Mouse (Mus musculus) kidney, postnatal 0 days (tissue): ENCODE data around the gene Rassf8. TPM values are rescaled to one million over a fixed set of nuclear protein-coding genes. Genes with fewer than 3 reads are reported as not detected.

Source experiments
- ATAC-seq: fragments of 200-750 bp; cut with Nextera tagmentation; replicated peaks from 2 replicates; pipeline ENCODE4 v1.8.0; 2017; ENCODE audit warnings: low read depth, moderate number of reproducible peaks, moderate TSS enrichment, moderate library complexity; ENCODE audit not compliant: low FRiP score
- DNase-seq: peaks from one replicate; pipeline ENCODE4 v3.0.0-alpha.2; 2016; ENCODE audit warnings: low spot score
- H3K27ac ChIP-seq: fragments of 300-500 bp; sonication (generic); 2 replicates; pipeline ENCODE4 v1.5.1; 2014; ENCODE audit warnings: mild to moderate bottlenecking
- H3K27me3 ChIP-seq: fragments of 300-500 bp; sonication (generic); 2 replicates; pipeline ENCODE4 v1.6.1; 2014; ENCODE audit warnings: low read length, mixed read lengths; ENCODE audit not compliant: insufficient read depth
- H3K36me3 ChIP-seq: fragments of 300-500 bp; sonication (generic); 2 replicates; pipeline ENCODE4 v1.6.1; 2014; ENCODE audit warnings: low read length, mixed read lengths; ENCODE audit not compliant: insufficient read depth
- H3K4me1 ChIP-seq: fragments of 300-500 bp; sonication (generic); replicated peaks from 2 replicates; pipeline ENCODE4 v1.6.1; 2014; ENCODE audit warnings: antibody characterized with exemption, low read length, mixed read lengths; ENCODE audit not compliant: insufficient read depth
- H3K4me2 ChIP-seq: fragments of 300-500 bp; sonication (generic); 2 replicates; pipeline ENCODE4 v1.6.1; 2014; ENCODE audit warnings: mild to moderate bottlenecking, low read length, moderate library complexity, mixed read lengths
- H3K4me3 ChIP-seq: fragments of 300-500 bp; sonication (generic); replicated peaks from 2 replicates; pipeline ENCODE4 v1.5.1; 2014; ENCODE audit warnings: low read depth, low read length
- H3K9ac ChIP-seq: fragments of 300-500 bp; sonication (generic); 2 replicates; pipeline ENCODE4 v1.6.1; 2014; ENCODE audit warnings: low read depth, low read length
- H3K9me3 ChIP-seq: fragments of 300-500 bp; sonication (generic); replicated peaks from 2 replicates; pipeline ENCODE4 v1.6.1; 2016; ENCODE audit warnings: low read length, inconsistent platforms, mixed read lengths
- CTCF ChIP-seq: IDR thresholded peaks from 2 replicates; pipeline ENCODE4 v1.5.1; 2016; ENCODE audit warnings: antibody characterized with exemption, low read depth, mild to moderate bottlenecking, moderate library complexity
- WGBS: fragments of 180-500 bp; shearing (Covaris S2); extraction: QIAGEN DNeasy Blood & Tissue Kit; methylation state at CpG from one replicate; pipeline ENCODE4 v1.1.7; 2014; 5-methylcytosine and 5-hydroxymethylcytosine counted together
- polyA plus RNA-seq: library from polyadenylated mRNA; unstranded; fragments of >200 nt; fragmentation: Nextera tagmentation; extraction: Ambion mirVana; gene quantifications from 2 replicates; pipeline ENCODE4 v1.2.1, GENCODE M21; 2015

The Rassf8 gene
- polyA plus RNA-seq, 1 experiment from 2014 or later, result 10.3 TPM

DNA sequence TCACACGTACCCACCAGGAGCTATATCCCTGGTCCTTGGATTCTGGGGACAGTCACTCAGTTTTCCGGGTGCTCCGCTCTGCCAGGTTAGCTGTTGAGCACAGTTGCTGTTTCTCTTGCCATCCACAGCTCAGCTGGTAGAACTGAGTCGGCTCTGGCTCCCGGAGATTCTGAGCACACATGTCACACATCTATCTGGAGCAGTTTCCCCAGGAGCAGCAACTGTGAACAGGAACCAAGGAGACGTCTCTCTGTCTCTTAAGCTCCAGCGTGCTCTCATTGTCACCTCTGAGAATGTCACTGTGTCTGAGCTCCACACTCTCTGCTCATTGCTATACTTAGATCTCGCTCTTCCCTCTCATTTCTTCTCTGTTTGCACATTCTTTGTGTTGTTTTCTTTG lies 86.4 kb downstream of the Rassf8 start:
- no peak overlapping the region for H3K4me2 ChIP-seq
- no peak for TF ChIP-seq CTCF
- ATAC-seq (no peak), DNase-seq (no peak)
- no peak overlapping the region for H3K4me3 ChIP-seq
- WGBS, result 74% methylated on average over 8 of the region's 8 CpGs
- H3K27ac ChIP-seq, result no peak overlapping the region
- H3K36me3 ChIP-seq, result no peaks in the 10 kb centered on the region
- no peaks in the 10 kb centered on the region for H3K4me1 ChIP-seq
- H3K9ac ChIP-seq, result no peak overlapping the region
- H3K27me3 ChIP-seq, result no peaks in the 10 kb centered on the region
- no peaks in the 10 kb centered on the region for H3K9me3 ChIP-seq

DNA sequence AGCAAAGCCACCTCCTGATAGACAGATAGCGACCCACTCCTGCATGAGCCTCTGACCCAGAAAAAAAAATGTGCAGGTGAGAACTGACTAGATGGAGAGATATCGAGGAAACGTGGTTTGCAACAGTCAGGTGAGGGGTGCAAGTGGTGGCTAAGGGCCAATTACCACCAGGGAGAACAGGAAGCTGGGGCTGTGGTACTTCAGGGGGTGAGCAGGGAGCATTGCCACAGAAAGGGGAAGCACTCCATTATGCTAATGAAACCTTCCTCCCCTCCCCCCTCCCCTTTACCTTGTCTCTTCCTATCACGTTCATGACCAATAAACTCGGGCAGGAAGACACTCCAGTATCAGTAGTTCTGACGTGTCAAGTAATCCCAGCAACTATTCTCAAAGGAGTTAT lies 88.8 kb downstream of the Rassf8 start:
- ATAC-seq, result no peak
- WGBS, result 53% methylated on average over 6 of the region's 6 CpGs

GRCm38 (mm10) chr6:145845611-145846010 lies 99.1 kb downstream of the Rassf8 start:
- H3K9ac ChIP-seq, result no peak overlapping the region
- no peak overlapping the region for H3K27ac ChIP-seq
- no peak for TF ChIP-seq CTCF
- H3K9me3 ChIP-seq, result no peaks in the 10 kb centered on the region
- H3K4me3 ChIP-seq, result no peak overlapping the region
- no peak for DNase-seq
- H3K4me1 ChIP-seq, result no peaks in the 10 kb centered on the region
- H3K27me3 ChIP-seq, result no peaks in the 10 kb centered on the region
- WGBS, result 60% methylated on average over 5 of the region's 5 CpGs
- no peak overlapping the region for H3K4me2 ChIP-seq
- H3K36me3 ChIP-seq, result no peaks in the 10 kb centered on the region
- no peak for ATAC-seq

More for the DNA sequence above, 88.8 kb downstream of the Rassf8 start:
- Histone ChIP-seq H3K9ac (no peak overlapping the region), H3K27ac (no peak overlapping the region), H3K27me3 (no peaks in the 10 kb centered on the region), H3K4me3 (no peak overlapping the region), H3K4me2 (no peak overlapping the region), H3K36me3 (no peaks in the 10 kb centered on the region), H3K9me3 (no peaks in the 10 kb centered on the region), H3K4me1 (no peaks in the 10 kb centered on the region)
- TF ChIP-seq CTCF, result no peak
- DNase-seq, result no peak

DNA sequence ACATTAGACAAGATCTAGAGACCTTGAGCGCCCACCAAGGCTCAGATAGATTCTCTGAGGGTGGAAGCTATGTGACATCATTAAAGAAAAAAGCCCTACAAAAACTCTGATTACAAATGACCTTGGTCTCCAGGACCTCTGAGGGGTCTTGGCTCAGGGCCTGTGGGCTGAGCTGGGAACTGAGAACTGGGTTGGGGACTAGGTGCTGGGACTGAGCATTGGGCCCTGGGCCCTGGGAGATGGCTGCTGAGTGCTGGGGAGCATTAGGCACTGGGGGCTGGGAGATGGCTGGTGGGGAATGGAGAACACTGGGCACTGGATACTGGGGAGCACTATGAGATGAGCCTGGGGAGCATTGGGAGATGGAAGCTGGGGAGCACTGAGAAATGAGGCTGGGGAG lies 99.5 kb downstream of the Rassf8 start:
- WGBS, result 72% methylated on average over 1 of the region's 1 CpGs
- ATAC-seq (no peak), DNase-seq (no peak)
- no peak overlapping the region for H3K4me2 ChIP-seq
- no peak for TF ChIP-seq CTCF
- no peaks in the 10 kb centered on the region for H3K4me1 ChIP-seq
- H3K27ac ChIP-seq, result no peak overlapping the region
- H3K36me3 ChIP-seq, result no peaks in the 10 kb centered on the region
- no peak overlapping the region for H3K9ac ChIP-seq
- no peaks in the 10 kb centered on the region for H3K9me3 ChIP-seq
- H3K4me3 ChIP-seq, result no peak overlapping the region
- H3K27me3 ChIP-seq, result no peaks in the 10 kb centered on the region

- H3K4me2 ChIP-seq, result no peak overlapping the region
- TF ChIP-seq CTCF, result no peak
- ATAC-seq, result no peak
- no peak overlapping the region for H3K27ac ChIP-seq
- no peak overlapping the region for H3K9ac ChIP-seq
- no peaks in the 10 kb centered on the region for H3K4me1 ChIP-seq
- 87% methylated on average over 6 of the region's 6 CpGs for WGBS
- H3K9me3 ChIP-seq, result no peaks in the 10 kb centered on the region
- no peak overlapping the region for H3K4me3 ChIP-seq
- no peaks in the 10 kb centered on the region for H3K27me3 ChIP-seq
- H3K36me3 ChIP-seq, result no peaks in the 10 kb centered on the region
- no peak for DNase-seq
Observed at GRCm38 (mm10) chr6:145846948-145847347, 100.4 kb downstream of the Rassf8 start.

- DNase-seq (no peak), ATAC-seq (no peak)
- Histone ChIP-seq H3K27me3 (no peaks in the 10 kb centered on the region), H3K4me3 (no peak overlapping the region), H3K27ac (no peak overlapping the region), H3K4me2 (no peak overlapping the region), H3K9me3 (no peaks in the 10 kb centered on the region), H3K36me3 (no peaks in the 10 kb centered on the region), H3K4me1 (no peaks in the 10 kb centered on the region), H3K9ac (no peak overlapping the region)
- 68% methylated on average over 8 of the region's 8 CpGs for WGBS
- no peak for TF ChIP-seq CTCF
Observed at GRCm38 (mm10) chr6:145847661-145848060, 101.1 kb downstream of the Rassf8 start.

DNA sequence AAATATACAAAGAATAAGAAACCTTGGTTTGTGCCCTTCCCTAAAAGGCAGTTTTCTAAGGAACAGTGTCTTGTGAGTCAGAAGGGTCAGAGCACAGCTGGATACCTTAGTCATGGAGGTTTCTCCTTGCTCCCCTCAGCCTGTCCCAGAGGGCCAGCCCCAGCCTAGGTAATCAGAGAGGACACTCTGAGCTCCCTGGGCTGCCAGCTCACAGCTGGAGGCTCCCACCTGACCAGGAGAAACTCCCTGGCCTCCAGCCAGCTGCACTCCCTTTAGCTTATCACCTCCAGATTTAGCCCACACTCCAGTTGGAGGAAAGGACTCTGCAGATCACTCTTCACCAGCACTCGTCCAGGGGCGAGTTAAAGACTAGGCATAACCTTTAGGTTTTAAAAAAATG lies 104.2 kb downstream of the Rassf8 start:
- no peak for ATAC-seq
- WGBS, result 72% methylated on average over 2 of the region's 2 CpGs

More for the DNA sequence above, 104.2 kb downstream of the Rassf8 start:
- DNase-seq, result no peak
- no peak overlapping the region for H3K4me2 ChIP-seq
- H3K27me3 ChIP-seq, result no peaks in the 10 kb centered on the region
- H3K9me3 ChIP-seq, result no peaks in the 10 kb centered on the region
- no peak for TF ChIP-seq CTCF
- peaks cover 6% of the 10 kb centered on the region; the same call in 1 of the 2 replicates for H3K4me1 ChIP-seq
- no peak overlapping the region for H3K9ac ChIP-seq
- no peak overlapping the region for H3K4me3 ChIP-seq
- no peak overlapping the region for H3K27ac ChIP-seq
- H3K36me3 ChIP-seq, result no peaks in the 10 kb centered on the region
